Mouse (Mus musculus): ENCODE data around the gene Olfr691.

DNA sequence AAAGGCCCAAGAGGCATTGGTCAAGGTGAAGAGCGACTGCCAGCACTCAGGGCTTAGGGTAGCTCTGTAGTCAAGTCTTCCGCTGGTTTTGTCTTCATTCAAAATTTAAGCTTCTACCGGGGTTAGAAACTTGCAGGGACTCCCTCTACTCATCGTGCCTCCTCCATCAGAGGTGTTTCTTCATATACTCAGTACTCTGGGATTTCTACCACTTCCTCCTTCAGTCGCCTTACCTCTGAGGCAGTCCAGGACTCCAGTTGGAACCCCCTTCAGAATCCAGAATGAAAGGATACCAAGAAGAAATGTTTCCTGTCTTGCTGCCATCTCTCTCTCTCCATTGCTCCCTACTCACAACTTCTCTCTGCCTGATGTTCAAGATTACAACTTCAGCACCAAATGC is 25.2 kb upstream of the Olfr691 start:
- TF ChIP-seq CTCF (IDR thresholded peaks at IDR 0.05; ENCODE audit: low read depth) (no peak), EP300 (optimal IDR thresholded peaks at IDR 0.05) (no peak)

All from stomach, postnatal 0 days (tissue).